Mouse (Mus musculus) urinary bladder, postnatal 4 days (tissue): ENCODE data around the gene Fam196b.
A peak's percentile ranks its signal among the peaks of the same experiment; 100 is the strongest.

Experiments
- DNase-seq, 2 experiments: peaks; one replicate each; pipeline ENCODE4 v3.0.0; 2021 to 2022; ENCODE audit warnings: low spot score in 2 of 2

Gene Fam196b

GRCm38 (mm10) chr11:34332344-34333031 lies 17.9 kb downstream of the Fam196b start:
- no peak for DNase-seq

GRCm38 (mm10) chr11:34337907-34338306 lies 23.3 kb downstream of the Fam196b start:
- DNase-seq: no peak

- no peak for DNase-seq
Measured at GRCm38 (mm10) chr11:34339693-34340092, 25.1 kb downstream of the Fam196b start.

- DNase-seq: no peak
Measured at GRCm38 (mm10) chr11:34343742-34344307, 29.2 kb downstream of the Fam196b start.

- DNase-seq: no peak
Measured at GRCm38 (mm10) chr11:34344310-34344709, 29.7 kb downstream of the Fam196b start.

GRCm38 (mm10) chr11:34348287-34348918 lies 33.8 kb downstream of the Fam196b start:
- DNase-seq: peak in 1 of 2 experiments; percentile 23

GRCm38 (mm10) chr11:34349453-34350056 lies 34.9 kb downstream of the Fam196b start:
- DNase-seq: no peak

- DNase-seq: no peak
Measured at GRCm38 (mm10) chr11:34355406-34355805, 40.8 kb downstream of the Fam196b start.

GRCm38 (mm10) chr11:34356109-34356508 lies 41.5 kb downstream of the Fam196b start:
- DNase-seq: no peak

- DNase-seq: no peak
Measured at GRCm38 (mm10) chr11:34372224-34372623, 57.6 kb downstream of the Fam196b start.

- no peak for DNase-seq
Measured at GRCm38 (mm10) chr11:34375557-34375956, 60.9 kb downstream of the Fam196b start.

GRCm38 (mm10) chr11:34377649-34378048 lies 63.0 kb downstream of the Fam196b start:
- no peak for DNase-seq

- DNase-seq: no peak
Measured at GRCm38 (mm10) chr11:34383501-34383900, 68.9 kb downstream of the Fam196b start.

- no peak for DNase-seq
Measured at GRCm38 (mm10) chr11:34384178-34384577, 69.6 kb downstream of the Fam196b start.

GRCm38 (mm10) chr11:34385001-34385688 lies 70.5 kb downstream of the Fam196b start:
- no peak for DNase-seq

- DNase-seq: no peak
Measured at GRCm38 (mm10) chr11:34389261-34390116, 74.9 kb downstream of the Fam196b start.

GRCm38 (mm10) chr11:34392105-34392504 lies 77.5 kb downstream of the Fam196b start:
- no peak for DNase-seq

- no peak for DNase-seq
Measured at GRCm38 (mm10) chr11:34395802-34396201, 81.2 kb downstream of the Fam196b start.

GRCm38 (mm10) chr11:34397661-34398060 lies 83.0 kb downstream of the Fam196b start:
- DNase-seq: no peak

- DNase-seq: no peak
Measured at GRCm38 (mm10) chr11:34398555-34398954, 83.9 kb downstream of the Fam196b start.

GRCm38 (mm10) chr11:34401343-34401742 lies 86.7 kb downstream of the Fam196b start:
- no peak for DNase-seq
